Mouse (Mus musculus): ENCODE data around the gene Olfr248. TPM values are rescaled to one million over a fixed set of nuclear protein-coding genes. Genes with fewer than 3 reads are reported as not detected.
"Not testable (repeated sequence)": the region's sequence is repeated elsewhere in the genome, so short reads cannot be mapped to it uniquely, and the experiment has no call there.

Olfr248 gene
- polyA plus RNA-seq (2015; fragmentation: Nextera tagmentation; extraction: Ambion mirVana), result not detected in 2 replicates

GRCm38 (mm10) chr1:174390746-174391145, at the start of gene Olfr248:
Gene Olfr248, plus strand, starts transcription at chr1:174391046.
- Histone ChIP-seq H3K9ac (ENCODE audit: low read depth, low read length) (no peak within 1 kb of the TSS), H3K27me3 (replicated peaks; ENCODE audit: control insufficient read depth, insufficient read depth, low read length) (no peaks in the 10 kb centered on the region), H3K36me3 (ENCODE audit: control insufficient read depth, insufficient read depth, low read length) (no peaks in the 10 kb centered on the region), H3K9me3 (ENCODE audit: control insufficient read depth, low read length) (no peaks in the 10 kb centered on the region), H3K4me2 (ENCODE audit: low read depth, low read length) (no peak within 1 kb of the TSS), H3K4me1 (ENCODE audit: control insufficient read depth, insufficient read depth, low read length) (no peaks in the 10 kb centered on the region), H3K27ac (ENCODE audit: low read length) (no peak within 1 kb of the TSS), H3K4me3 (ENCODE audit: low read length) (no peak within 1 kb of the TSS)
- ATAC-seq, result no peak
- WGBS, result 93% methylated on average over 2 of the region's 2 CpGs

DNA sequence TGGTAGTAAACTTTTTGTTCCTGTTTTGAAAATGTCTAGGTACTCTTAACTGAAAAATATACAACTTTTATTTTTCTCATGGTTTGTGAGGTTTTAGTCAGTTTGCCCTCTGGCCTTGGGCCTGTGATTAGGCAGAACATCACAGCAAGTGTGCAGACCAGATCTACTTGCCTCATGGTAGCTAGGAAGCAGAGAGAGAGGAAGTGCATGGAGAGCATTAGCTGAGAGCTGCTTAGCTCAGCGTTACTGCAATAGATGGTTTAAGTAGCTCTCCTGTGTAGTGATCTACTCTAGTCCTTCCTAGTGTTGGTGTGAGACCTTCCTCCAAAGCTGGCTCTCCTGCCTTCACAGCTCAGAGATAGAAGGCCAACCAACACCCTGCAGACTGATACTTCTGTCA, 37.2 kb upstream of the Olfr248 start:
- not testable (repeated sequence) for H3K4me1 ChIP-seq (ENCODE audit: control insufficient read depth, insufficient read depth, low read length); H3K4me2 ChIP-seq (ENCODE audit: low read depth, low read length); H3K36me3 ChIP-seq (ENCODE audit: control insufficient read depth, insufficient read depth, low read length); H3K9me3 ChIP-seq (ENCODE audit: control insufficient read depth, low read length); H3K9ac ChIP-seq (ENCODE audit: low read depth, low read length); H3K27ac ChIP-seq (ENCODE audit: low read length); ATAC-seq; H3K27me3 ChIP-seq (replicated peaks; ENCODE audit: control insufficient read depth, insufficient read depth, low read length); H3K4me3 ChIP-seq (ENCODE audit: low read length)
- WGBS, result 86% methylated on average over 1 of the region's 1 CpGs

DNA sequence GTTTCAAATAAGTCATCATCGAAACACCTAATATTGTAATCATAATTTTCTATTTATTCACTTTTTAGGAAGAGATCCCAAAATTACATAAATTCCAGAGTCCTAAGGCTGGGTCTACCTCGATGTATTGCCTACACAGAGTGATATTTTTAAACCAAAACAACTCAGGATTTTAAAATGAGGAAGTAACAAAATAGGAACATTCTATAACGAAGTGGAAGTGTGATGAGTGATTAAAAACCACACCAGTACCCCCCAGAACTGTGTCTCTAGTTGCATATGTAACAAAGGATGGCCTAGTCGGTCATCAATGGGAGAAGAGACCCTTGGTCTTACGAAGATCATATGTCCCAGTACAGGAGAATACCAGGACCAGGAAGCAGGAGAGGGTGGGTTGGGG, 36.2 kb upstream of the Olfr248 start:
- 84% methylated on average over 5 of the region's 5 CpGs for WGBS
- no peaks in the 10 kb centered on the region for H3K9me3 ChIP-seq (ENCODE audit: control insufficient read depth, low read length)
- H3K4me1 ChIP-seq (ENCODE audit: control insufficient read depth, insufficient read depth, low read length), result no peaks in the 10 kb centered on the region
- no peak overlapping the region for H3K4me2 ChIP-seq (ENCODE audit: low read depth, low read length)
- no peak overlapping the region for H3K27ac ChIP-seq (ENCODE audit: low read length)
- no peak overlapping the region for H3K4me3 ChIP-seq (ENCODE audit: low read length)
- no peak for ATAC-seq
- no peak overlapping the region for H3K9ac ChIP-seq (ENCODE audit: low read depth, low read length)
- no peaks in the 10 kb centered on the region for H3K36me3 ChIP-seq (ENCODE audit: control insufficient read depth, insufficient read depth, low read length)
- H3K27me3 ChIP-seq (replicated peaks; ENCODE audit: control insufficient read depth, insufficient read depth, low read length), result no peaks in the 10 kb centered on the region

- no peak within 1 kb of the TSS for H3K4me2 ChIP-seq (ENCODE audit: low read depth, low read length)
- no peak for ATAC-seq
- H3K9me3 ChIP-seq (ENCODE audit: control insufficient read depth, low read length), result no peaks in the 10 kb centered on the region
- no peaks in the 10 kb centered on the region for H3K4me1 ChIP-seq (ENCODE audit: control insufficient read depth, insufficient read depth, low read length)
- no peaks in the 10 kb centered on the region for H3K36me3 ChIP-seq (ENCODE audit: control insufficient read depth, insufficient read depth, low read length)
- H3K27me3 ChIP-seq (replicated peaks; ENCODE audit: control insufficient read depth, insufficient read depth, low read length), result no peaks in the 10 kb centered on the region
- no peak within 1 kb of the TSS for H3K27ac ChIP-seq (ENCODE audit: low read length)
- no peak within 1 kb of the TSS for H3K4me3 ChIP-seq (ENCODE audit: low read length)
- H3K9ac ChIP-seq (ENCODE audit: low read depth, low read length), result no peak within 1 kb of the TSS
- WGBS, result 69% methylated on average over 2 of the region's 2 CpGs
Measured at GRCm38 (mm10) chr1:174364882-174365451, 25.9 kb upstream of the Olfr248 start, which contains the start of gene Olfr417. Gene Olfr417, plus strand, starts transcription at chr1:174365122.

GRCm38 (mm10) chr1:174373799-174374198, 17.0 kb upstream of the Olfr248 start:
- no peaks in the 10 kb centered on the region for H3K36me3 ChIP-seq (ENCODE audit: control insufficient read depth, insufficient read depth, low read length)
- H3K4me1 ChIP-seq (ENCODE audit: control insufficient read depth, insufficient read depth, low read length), result no peaks in the 10 kb centered on the region
- H3K27me3 ChIP-seq (replicated peaks; ENCODE audit: control insufficient read depth, insufficient read depth, low read length), result no peaks in the 10 kb centered on the region
- 84% methylated on average over 3 of the region's 3 CpGs for WGBS
- H3K9ac ChIP-seq (ENCODE audit: low read depth, low read length), result no peak overlapping the region
- no peak for ATAC-seq
- no peaks in the 10 kb centered on the region for H3K9me3 ChIP-seq (ENCODE audit: control insufficient read depth, low read length)
- no peak overlapping the region for H3K4me3 ChIP-seq (ENCODE audit: low read length)
- H3K4me2 ChIP-seq (ENCODE audit: low read depth, low read length), result no peak overlapping the region
- no peak overlapping the region for H3K27ac ChIP-seq (ENCODE audit: low read length)

DNA sequence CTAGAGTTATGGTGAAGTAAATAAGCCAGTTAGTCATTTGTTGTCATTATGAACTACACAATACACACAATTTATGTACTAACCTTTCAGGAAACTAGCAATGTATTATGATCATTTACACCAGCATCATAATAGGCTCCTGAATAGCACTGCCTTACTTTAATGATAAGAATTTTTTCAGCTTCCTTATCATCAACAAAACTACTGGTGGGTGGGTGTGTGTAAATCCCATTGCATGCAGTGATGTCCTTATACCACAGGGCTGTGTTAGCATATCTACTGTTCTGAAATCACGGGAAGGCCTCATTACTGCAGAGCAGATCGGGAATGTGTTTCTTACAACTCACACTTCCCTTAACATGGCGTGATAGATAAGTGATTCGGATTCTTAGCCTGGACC, 32.1 kb downstream of the Olfr248 start:
- no peak for ATAC-seq
- WGBS, result 88% methylated on average over 4 of the region's 4 CpGs

GRCm38 (mm10) chr1:174423764-174424163, 32.9 kb downstream of the Olfr248 start, which contains the start of gene Olfr414:
Gene Olfr414, plus strand, starts transcription at chr1:174424064.
- H3K27ac ChIP-seq (ENCODE audit: low read length), result no peak within 1 kb of the TSS
- H3K4me3 ChIP-seq (ENCODE audit: low read length), result no peak within 1 kb of the TSS
- no peak for ATAC-seq
- 60% methylated on average over 1 of the region's 1 CpGs for WGBS
- no peak within 1 kb of the TSS for H3K4me2 ChIP-seq (ENCODE audit: low read depth, low read length)
- no peak within 1 kb of the TSS for H3K9ac ChIP-seq (ENCODE audit: low read depth, low read length)
- H3K36me3 ChIP-seq (ENCODE audit: control insufficient read depth, insufficient read depth, low read length), result no peaks in the 10 kb centered on the region
- no peaks in the 10 kb centered on the region for H3K27me3 ChIP-seq (replicated peaks; ENCODE audit: control insufficient read depth, insufficient read depth, low read length)
- H3K4me1 ChIP-seq (ENCODE audit: control insufficient read depth, insufficient read depth, low read length), result no peaks in the 10 kb centered on the region
- H3K9me3 ChIP-seq (ENCODE audit: control insufficient read depth, low read length), result no peaks in the 10 kb centered on the region

More for the DNA sequence above, 32.1 kb downstream of the Olfr248 start:
- no peaks in the 10 kb centered on the region for H3K36me3 ChIP-seq (ENCODE audit: control insufficient read depth, insufficient read depth, low read length)
- no peaks in the 10 kb centered on the region for H3K4me1 ChIP-seq (ENCODE audit: control insufficient read depth, insufficient read depth, low read length)
- H3K4me2 ChIP-seq (ENCODE audit: low read depth, low read length), result no peak overlapping the region
- no peak overlapping the region for H3K27ac ChIP-seq (ENCODE audit: low read length)
- no peak overlapping the region for H3K9ac ChIP-seq (ENCODE audit: low read depth, low read length)
- H3K4me3 ChIP-seq (ENCODE audit: low read length), result no peak overlapping the region
- no peaks in the 10 kb centered on the region for H3K27me3 ChIP-seq (replicated peaks; ENCODE audit: control insufficient read depth, insufficient read depth, low read length)
- no peaks in the 10 kb centered on the region for H3K9me3 ChIP-seq (ENCODE audit: control insufficient read depth, low read length)

- H3K4me1 ChIP-seq (ENCODE audit: control insufficient read depth, insufficient read depth, low read length), result no peaks in the 10 kb centered on the region
- H3K4me2 ChIP-seq (ENCODE audit: low read depth, low read length), result no peak overlapping the region
- WGBS, result 54% methylated on average over 3 of the region's 3 CpGs
- no peak overlapping the region for H3K9ac ChIP-seq (ENCODE audit: low read depth, low read length)
- no peaks in the 10 kb centered on the region for H3K9me3 ChIP-seq (ENCODE audit: control insufficient read depth, low read length)
- no peak overlapping the region for H3K4me3 ChIP-seq (ENCODE audit: low read length)
- no peaks in the 10 kb centered on the region for H3K27me3 ChIP-seq (replicated peaks; ENCODE audit: control insufficient read depth, insufficient read depth, low read length)
- ATAC-seq, result no peak
- no peak overlapping the region for H3K27ac ChIP-seq (ENCODE audit: low read length)
- no peaks in the 10 kb centered on the region for H3K36me3 ChIP-seq (ENCODE audit: control insufficient read depth, insufficient read depth, low read length)
Measured at GRCm38 (mm10) chr1:174426180-174426986, 35.5 kb downstream of the Olfr248 start.

DNA sequence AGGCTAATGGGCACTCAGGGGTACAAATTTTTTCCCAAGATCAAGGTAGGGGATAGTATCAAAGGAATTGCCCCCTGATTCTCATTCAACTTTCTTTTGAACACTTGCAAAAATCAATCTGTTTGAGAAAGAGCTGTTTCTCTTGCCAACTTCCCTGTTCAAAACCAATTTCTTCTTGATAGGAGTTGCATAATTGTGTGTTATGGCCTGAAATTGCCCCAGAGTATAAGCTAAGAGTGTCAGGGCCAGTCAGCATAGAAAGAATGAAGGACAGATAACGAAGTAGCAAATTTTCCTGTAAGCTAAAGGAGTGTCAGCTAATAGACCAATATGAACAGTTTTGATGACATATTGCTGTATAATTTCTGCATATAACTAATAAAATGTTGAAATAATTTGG, 36.6 kb downstream of the Olfr248 start:
- H3K9ac ChIP-seq (ENCODE audit: low read depth, low read length), result no peak overlapping the region
- no peak for ATAC-seq
- WGBS, result 63% methylated on average over 1 of the region's 1 CpGs

More for the DNA sequence above, 36.6 kb downstream of the Olfr248 start:
- no peaks in the 10 kb centered on the region for H3K27me3 ChIP-seq (replicated peaks; ENCODE audit: control insufficient read depth, insufficient read depth, low read length)
- no peaks in the 10 kb centered on the region for H3K36me3 ChIP-seq (ENCODE audit: control insufficient read depth, insufficient read depth, low read length)
- H3K27ac ChIP-seq (ENCODE audit: low read length), result no peak overlapping the region
- H3K4me2 ChIP-seq (ENCODE audit: low read depth, low read length), result no peak overlapping the region
- H3K4me1 ChIP-seq (ENCODE audit: control insufficient read depth, insufficient read depth, low read length), result no peaks in the 10 kb centered on the region
- no peaks in the 10 kb centered on the region for H3K9me3 ChIP-seq (ENCODE audit: control insufficient read depth, low read length)
- no peak overlapping the region for H3K4me3 ChIP-seq (ENCODE audit: low read length)

Measured in intestine, embryonic 16.5 days (tissue).